Mouse (Mus musculus) thymus, adult 2 months (tissue): ENCODE measurements around the gene Anapc15-ps.

Source experiments
- CTCF ChIP-seq: fragments of 200-500 bp; IDR thresholded peaks from 2 replicates; pipeline ENCODE4 v1.5.1; 2012; ENCODE audit warnings: mild to moderate bottlenecking, control low read depth, low read length, moderate library complexity, borderline replicate concordance; ENCODE audit not compliant: control insufficient read depth, poor library complexity, insufficient read depth; ENCODE audit errors: extremely low read depth
- POLR2A ChIP-seq: fragments of 200-500 bp; IDR thresholded peaks from 2 replicates; pipeline ENCODE4 v1.6.1; 2012; ENCODE audit warnings: mild to moderate bottlenecking, low read length, control low read depth, moderate library complexity; ENCODE audit not compliant: control insufficient read depth, poor library complexity, insufficient read depth; ENCODE audit errors: extremely low read depth

DNA sequence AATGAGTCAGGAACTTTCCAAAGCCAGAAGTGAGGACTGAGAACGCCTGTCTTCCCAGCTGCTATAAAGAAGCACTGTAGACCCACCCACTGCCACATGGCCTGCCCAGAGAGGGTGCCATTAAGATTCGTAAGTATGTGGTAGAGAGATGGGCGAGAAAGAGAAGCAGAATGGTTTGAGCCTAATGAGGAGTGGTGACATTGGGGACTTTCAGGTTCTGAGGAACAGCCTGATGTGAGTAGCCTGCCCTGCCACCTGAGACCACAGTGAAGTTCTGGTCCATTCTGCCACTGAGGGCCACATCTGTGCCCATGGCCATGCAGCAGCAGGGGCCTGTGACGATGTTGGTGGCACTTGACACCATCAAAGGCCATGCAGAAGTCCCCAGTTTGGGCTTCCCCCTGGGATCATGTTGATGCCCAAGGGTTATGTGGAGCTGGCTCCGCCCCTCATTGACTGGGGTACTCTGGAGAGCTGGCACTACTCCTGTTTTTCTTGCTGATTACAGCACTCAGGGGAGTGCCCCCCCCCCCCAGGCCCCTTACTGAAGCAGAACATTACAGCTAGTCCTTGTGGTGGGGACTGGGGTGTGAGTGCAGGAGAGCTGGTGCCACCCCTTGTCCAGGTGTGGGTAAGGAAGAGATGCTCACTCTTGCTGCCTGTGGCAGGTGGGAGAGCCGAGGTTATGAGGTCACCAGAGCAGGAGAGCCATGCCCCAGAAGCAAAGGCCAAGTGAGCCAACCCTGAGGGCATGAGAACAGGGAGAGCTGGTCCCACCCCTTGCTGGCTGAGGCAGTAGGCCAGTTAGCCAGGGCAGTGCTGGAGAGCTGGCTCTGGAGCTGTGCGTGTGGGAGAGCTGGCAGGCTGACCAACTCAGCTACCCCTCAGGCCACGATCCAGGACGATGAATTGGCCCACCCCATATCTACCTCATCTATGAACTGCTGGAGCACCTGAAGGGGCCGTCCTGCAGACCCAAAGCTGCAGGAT lies 16.7 kb downstream of the Anapc15-ps start:
- no peak for TF ChIP-seq POLR2A
- TF ChIP-seq CTCF: no peak
